Mouse (Mus musculus) embryo, embryonic 10 days (tissue): ENCODE measurements around the gene Prss57.

Experiments used
- DNase-seq: peaks from one replicate; pipeline ENCODE4 v3.0.0-alpha.2; 2015; ENCODE audit warnings: low spot score

The Prss57 gene

GRCm38 (mm10) chr10:79754856-79755516, 35.8 kb downstream of the Prss57 start, which contains the start of gene Fgf22:
Gene Fgf22, plus strand, starts transcription at chr10:79755076.
- DNase-seq = peak; percentile 85

GRCm38 (mm10) chr10:79748496-79748895, 42.3 kb downstream of the Prss57 start:
- DNase-seq = no peak

- no peak for DNase-seq
Observed at GRCm38 (mm10) chr10:79746774-79747151, 44.0 kb downstream of the Prss57 start.

- peak; percentile 99 for DNase-seq
Observed at GRCm38 (mm10) chr10:79745898-79746773, 44.6 kb downstream of the Prss57 start, which contains the start of gene Polrmt. Gene Polrmt, minus strand, starts transcription at chr10:79746581.

- no peak for DNase-seq
Observed at GRCm38 (mm10) chr10:79745411-79745810, 45.4 kb downstream of the Prss57 start.

GRCm38 (mm10) chr10:79743650-79744365, 47.0 kb downstream of the Prss57 start:
- no peak for DNase-seq

GRCm38 (mm10) chr10:79743161-79743560, 47.6 kb downstream of the Prss57 start:
- no peak for DNase-seq

- peak; percentile 45 for DNase-seq
Observed at GRCm38 (mm10) chr10:79740863-79741262, 49.9 kb downstream of the Prss57 start.

GRCm38 (mm10) chr10:79739234-79739633, 51.5 kb downstream of the Prss57 start:
- no peak for DNase-seq

GRCm38 (mm10) chr10:79738259-79738658, 52.5 kb downstream of the Prss57 start:
- no peak for DNase-seq

GRCm38 (mm10) chr10:79736706-79737105, 54.1 kb downstream of the Prss57 start:
- DNase-seq = no peak

- DNase-seq = no peak
Observed at GRCm38 (mm10) chr10:79735361-79735760, 55.4 kb downstream of the Prss57 start.

GRCm38 (mm10) chr10:79733847-79734246, 56.9 kb downstream of the Prss57 start:
- no peak for DNase-seq

GRCm38 (mm10) chr10:79732500-79732899, 58.3 kb downstream of the Prss57 start:
- no peak for DNase-seq
